Mouse (Mus musculus) MEL (cell line): Measurements from ENCODE around the gene Lamtor5. TPM values are rescaled to one million over a fixed set of nuclear protein-coding genes. Genes with fewer than 3 reads are reported as not detected.

ENCODE experiments used
- DNase-seq: peaks from one replicate; pipeline ENCODE4 v3.0.0; 2011; ENCODE audit warnings: low read depth, low spot score
- H3K27ac ChIP-seq: 2 replicates; pipeline ENCODE4 v1.5.1; 2012; ENCODE audit warnings: low read depth, mild to moderate bottlenecking, control low read depth, low read length, moderate library complexity; ENCODE audit not compliant: control insufficient read depth
- H3K27me3 ChIP-seq, 2 experiments: fragments of 150-350 bp in 1 of 2; sonication (generic) in 1 of 2; 2 replicates each; pipeline ENCODE4 v1.6.1; 2012; ENCODE audit warnings: low read length in 2 of 2, mild to moderate bottlenecking in 2 of 2, improper control_type of control experiment in 1 of 2, moderate library complexity in 1 of 2; ENCODE audit not compliant: insufficient read depth in 2 of 2, control insufficient read depth in 1 of 2
- H3K36me3 ChIP-seq, 2 experiments: 2 replicates each; pipeline ENCODE4 v1.6.1; 2012 to 2014; ENCODE audit warnings: low read length in 2 of 2, improper control_type of control experiment in 1 of 2, inconsistent platforms in 1 of 2, mild to moderate bottlenecking in 1 of 2; ENCODE audit not compliant: insufficient read depth in 2 of 2, control insufficient read depth in 1 of 2
- H3K4me1 ChIP-seq, 2 experiments: fragments of 150-350 bp in 1 of 2; sonication (generic) in 1 of 2; 2 replicates each; pipeline ENCODE4 v1.6.1; 2012; ENCODE audit warnings: low read length in 2 of 2, improper control_type of control experiment in 1 of 2, mild to moderate bottlenecking in 1 of 2; ENCODE audit not compliant: insufficient read depth in 2 of 2, control insufficient read depth in 1 of 2
- H3K4me3 ChIP-seq, 2 experiments: fragments of 150-350 bp in 1 of 2; sonication (generic) in 1 of 2; 2 replicates each; pipeline ENCODE4 v1.5.1; 2012; ENCODE audit warnings: low read depth in 2 of 2, low read length in 2 of 2, mild to moderate bottlenecking in 2 of 2, moderate library complexity in 2 of 2, control low read depth in 1 of 2, improper control_type of control experiment in 1 of 2; ENCODE audit not compliant: control insufficient read depth in 1 of 2, insufficient read depth in 1 of 2
- H3K79me2 ChIP-seq: 2 replicates; pipeline ENCODE4 v1.6.1; 2012; ENCODE audit warnings: mild to moderate bottlenecking, low read length, moderate library complexity; ENCODE audit not compliant: control insufficient read depth, poor library complexity, insufficient read depth
- H3K9ac ChIP-seq: 2 replicates; pipeline ENCODE4 v1.6.1; 2012; ENCODE audit warnings: low read depth, mild to moderate bottlenecking, control low read depth, low read length, moderate library complexity; ENCODE audit not compliant: control insufficient read depth, poor library complexity, severe bottlenecking
- H3K9me3 ChIP-seq: fragments of 150-350 bp; sonication (generic); replicated peaks from 2 replicates; pipeline ENCODE4 v1.6.1; 2012; ENCODE audit warnings: mild to moderate bottlenecking, low read length, improper control_type of control experiment, moderate library complexity; ENCODE audit not compliant: insufficient read depth
- BHLHE40 ChIP-seq: IDR thresholded peaks from 2 replicates; pipeline ENCODE4 v1.6.1; 2012; ENCODE audit warnings: low read depth, mild to moderate bottlenecking, inconsistent platforms, low read length, improper control_type of control experiment, borderline replicate concordance
- CHD2 ChIP-seq: IDR thresholded peaks from 2 replicates; pipeline ENCODE4 v1.6.1; 2011; ENCODE audit warnings: low read length, improper control_type of control experiment
- CTCF ChIP-seq, 3 experiments: IDR thresholded peaks in 2 of 3; conservative IDR thresholded peaks in 1 of 3; 2 replicates each; pipeline ENCODE4 v1.5.1; 2011 to 2012; ENCODE audit warnings: low read length in 3 of 3, low read depth in 2 of 3, mild to moderate bottlenecking in 2 of 3, improper control_type of control experiment in 1 of 3, inconsistent platforms in 1 of 3, mixed read lengths in 1 of 3, moderate library complexity in 1 of 3; ENCODE audit not compliant: control insufficient read depth in 1 of 3, insufficient read depth in 1 of 3, poor library complexity in 1 of 3, severe bottlenecking in 1 of 3
- E2F4 ChIP-seq: IDR thresholded peaks from 2 replicates; pipeline ENCODE4 v1.6.1; 2011; ENCODE audit warnings: low read depth, low read length, improper control_type of control experiment, borderline replicate concordance
- EP300 ChIP-seq, 2 experiments: IDR thresholded peaks; 2 replicates each; pipeline ENCODE4 v1.6.1; 2011; ENCODE audit warnings: improper control_type of control experiment in 2 of 2, low read length in 2 of 2, low read depth in 1 of 2, mild to moderate bottlenecking in 1 of 2
- GABPA ChIP-seq: IDR thresholded peaks from 2 replicates; pipeline ENCODE4 v1.6.1; 2012; ENCODE audit warnings: low read depth, mild to moderate bottlenecking, inconsistent platforms, low read length, improper control_type of control experiment, moderate library complexity
- GATA1 ChIP-seq: IDR thresholded peaks from 2 replicates; pipeline ENCODE4 v1.6.1; 2011; ENCODE audit warnings: low read depth, low read length, improper control_type of control experiment
- HCFC1 ChIP-seq: IDR thresholded peaks from 2 replicates; pipeline ENCODE4 v1.6.1; 2012; ENCODE audit warnings: low read depth, mild to moderate bottlenecking, inconsistent platforms, low read length, improper control_type of control experiment, moderate library complexity
- JUND ChIP-seq: IDR thresholded peaks from 2 replicates; pipeline ENCODE4 v1.6.1; 2011; ENCODE audit warnings: low read depth, mild to moderate bottlenecking, improper control_type of control experiment, low read length
- KAT2A ChIP-seq: conservative IDR thresholded peaks from 2 replicates; pipeline ENCODE4 v1.6.1; 2012; ENCODE audit warnings: low read depth, low read length, improper control_type of control experiment, inconsistent platforms
- MAFK ChIP-seq: IDR thresholded peaks from 2 replicates; pipeline ENCODE4 v1.6.1; 2011; ENCODE audit warnings: low read depth, mild to moderate bottlenecking, low read length, improper control_type of control experiment, borderline replicate concordance
- MAX ChIP-seq: IDR thresholded peaks from 2 replicates; pipeline ENCODE4 v1.6.1; 2011; ENCODE audit warnings: low read length, improper control_type of control experiment
- MAZ ChIP-seq: IDR thresholded peaks from 2 replicates; pipeline ENCODE4 v1.6.1; 2012; ENCODE audit warnings: low read depth, mild to moderate bottlenecking, inconsistent platforms, low read length, improper control_type of control experiment
- MEF2A ChIP-seq: IDR thresholded peaks from 2 replicates; pipeline ENCODE4 v1.6.1; 2014; ENCODE audit warnings: low read depth, mild to moderate bottlenecking, inconsistent platforms, low read length, improper control_type of control experiment; ENCODE audit not compliant: poor library complexity, insufficient replicate concordance, severe bottlenecking; ENCODE audit errors: extremely low read depth
- MYB ChIP-seq: IDR thresholded peaks from 2 replicates; pipeline ENCODE4 v1.6.1; 2011; ENCODE audit warnings: mild to moderate bottlenecking, low read depth, low read length, improper control_type of control experiment
- NRF1 ChIP-seq: IDR thresholded peaks from 2 replicates; pipeline ENCODE4 v1.6.1; 2014; ENCODE audit warnings: low read depth, mild to moderate bottlenecking, inconsistent platforms, low read length, improper control_type of control experiment, moderate library complexity; ENCODE audit not compliant: poor library complexity, insufficient read depth, severe bottlenecking
- POLR2AphosphoS2 ChIP-seq: IDR thresholded peaks from 2 replicates; pipeline ENCODE4 v1.6.1; 2011; ENCODE audit warnings: low read length, improper control_type of control experiment
- RAD21 ChIP-seq: IDR thresholded peaks from 2 replicates; pipeline ENCODE4 v1.6.1; 2011; ENCODE audit warnings: mild to moderate bottlenecking, low read depth, low read length, improper control_type of control experiment
- SMC3 ChIP-seq: IDR thresholded peaks from 2 replicates; pipeline ENCODE4 v1.6.1; 2011; ENCODE audit warnings: low read depth, low read length, improper control_type of control experiment
- UBTF ChIP-seq: IDR thresholded peaks from 2 replicates; pipeline ENCODE4 v1.6.1; 2012; ENCODE audit warnings: low read depth, mild to moderate bottlenecking, inconsistent platforms, low read length, improper control_type of control experiment, moderate library complexity, borderline replicate concordance; ENCODE audit not compliant: insufficient read depth
- USF1 ChIP-seq: IDR thresholded peaks from 2 replicates; pipeline ENCODE4 v1.6.1; 2014; ENCODE audit warnings: low read depth, mild to moderate bottlenecking, inconsistent platforms, low read length, improper control_type of control experiment, moderate library complexity
- USF2 ChIP-seq, 2 experiments: IDR thresholded peaks; 2 replicates each; pipeline ENCODE4 v1.6.1; 2011 to 2012; ENCODE audit warnings: improper control_type of control experiment in 2 of 2, low read length in 2 of 2, borderline replicate concordance in 1 of 2, inconsistent platforms in 1 of 2, low read depth in 1 of 2, mild to moderate bottlenecking in 1 of 2; ENCODE audit not compliant: insufficient read depth in 1 of 2
- ZMIZ1 ChIP-seq: IDR thresholded peaks from 2 replicates; pipeline ENCODE4 v1.6.1; 2012; ENCODE audit warnings: low read depth, mild to moderate bottlenecking, inconsistent platforms, low read length, improper control_type of control experiment, moderate library complexity
- ZNF384 ChIP-seq: IDR thresholded peaks from 2 replicates; pipeline ENCODE4 v1.6.1; 2012; ENCODE audit warnings: low read depth, mild to moderate bottlenecking, inconsistent platforms, low read length, improper control_type of control experiment
- polyA plus RNA-seq, 2 experiments: library from polyadenylated mRNA; stranded (reverse) in 1 of 2; unstranded in 1 of 2; fragments of >175 nt in 1 of 2; fragments of >200 nt in 1 of 2; gene quantifications; 2 replicates each; pipeline versions ENCODE4 v1.2.1 to v1.2.4; 2012; ENCODE audit warnings: low replicate concordance in 2 of 2, low read depth in 1 of 2; ENCODE audit not compliant: insufficient read length in 2 of 2, insufficient read depth in 1 of 2, missing spikeins in 1 of 2
- total RNA-seq: library from RNA; depleted of rRNA; stranded (reverse); fragments of 300-350 nt; gene quantifications from 2 replicates; pipeline ENCODE4 v1.2.3, GENCODE M21; 2012

The Lamtor5 gene
- total and polyA plus RNA-seq, 3 experiments = 104 to 170 (median 129) TPM

DNA sequence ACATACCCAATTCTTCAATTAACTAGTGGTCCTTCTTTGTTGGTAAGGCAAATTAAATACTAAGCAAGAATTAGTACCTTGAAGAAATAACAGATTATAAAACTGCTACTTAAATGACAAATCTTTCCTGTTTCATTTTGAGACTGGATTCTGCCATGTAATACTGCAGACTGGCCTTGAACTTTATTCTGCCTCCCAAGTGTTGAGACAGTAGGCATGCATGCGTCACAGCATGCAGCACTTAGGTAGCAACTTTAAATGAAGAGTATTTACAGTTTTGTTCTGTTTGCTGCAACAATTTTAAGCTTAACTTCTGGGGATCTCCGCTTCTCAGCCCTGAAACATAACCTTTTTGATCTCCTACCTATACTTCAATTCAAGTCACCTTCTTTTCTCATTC, 42.5 kb downstream of the Lamtor5 start:
- TF ChIP-seq MEF2A (no peak), MAX (no peak), MAFK (no peak), USF2 (IDR thresholded peaks at IDR 0.05; ENCODE audit: borderline replicate concordance in 1 of 2, insufficient read depth in 1 of 2, low read depth in 1 of 2, low read length in 2 of 2) (no peak), BHLHE40 (no peak), POLR2AphosphoS2 (0 out of 2 replicates have a peak, but pooled peaks have one; percentile 33), CTCF (IDR thresholded peaks at IDR 0.05 in 2 of 3, conservative IDR thresholded peaks at IDR 0.05 in 1 of 3; ENCODE audit: control insufficient read depth in 1 of 3, insufficient read depth in 1 of 3, low read depth in 2 of 3, low read length in 3 of 3, poor library complexity in 1 of 3, severe bottlenecking in 1 of 3) (no peak), E2F4 (no peak), ZNF384 (no peak)
- no peak overlapping the region for H3K9ac ChIP-seq
- DNase-seq = no peak
- no peaks in the 10 kb centered on the region for H3K27me3 ChIP-seq
- peaks cover 27 to 59% of the 10 kb centered on the region in 2 experiments for H3K36me3 ChIP-seq
- H3K4me1 ChIP-seq = peaks cover 13 to 17% of the 10 kb centered on the region in 2 experiments
- no peak overlapping the region for H3K27ac ChIP-seq
- peaks cover 71% of the 10 kb centered on the region for H3K79me2 ChIP-seq
- H3K4me3 ChIP-seq = no peak overlapping the region
- H3K9me3 ChIP-seq = no peaks in the 10 kb centered on the region

GRCm38 (mm10) chr3:107321776-107322175, 43.1 kb downstream of the Lamtor5 start:
- Histone ChIP-seq H3K36me3 (peaks cover 24 to 59% of the 10 kb centered on the region in 2 experiments), H3K4me1 (peaks cover 14 to 17% of the 10 kb centered on the region in 2 experiments), H3K9ac (no peak overlapping the region)

GRCm38 (mm10) chr3:107326442-107326841, 47.8 kb downstream of the Lamtor5 start:
- Histone ChIP-seq H3K27me3 (no peaks in the 10 kb centered on the region), H3K9ac (no peak overlapping the region), H3K4me3 (no peak overlapping the region; a peak in 1 of 4 replicates), H3K4me1 (peaks cover 17 to 22% of the 10 kb centered on the region in 2 experiments), H3K36me3 (peaks cover 46 to 61% of the 10 kb centered on the region in 2 experiments), H3K79me2 (peaks cover 70% of the 10 kb centered on the region), H3K27ac (no peak overlapping the region), H3K9me3 (no peaks in the 10 kb centered on the region)
- TF ChIP-seq NRF1 = no peak
- TF ChIP-seq ZNF384 = peak; percentile 58; the same call in 1 of the 2 replicates
- TF ChIP-seq EP300 (IDR thresholded peaks at IDR 0.05; ENCODE audit: low read depth in 1 of 2, low read length in 2 of 2) = no peak
- DNase-seq = no peak

More at GRCm38 (mm10) chr3:107321776-107322175, 43.1 kb downstream of the Lamtor5 start:
- H3K79me2 ChIP-seq = peaks cover 70% of the 10 kb centered on the region
- no peaks in the 10 kb centered on the region for H3K9me3 ChIP-seq
- no peak overlapping the region for H3K4me3 ChIP-seq
- DNase-seq = no peak
- TF ChIP-seq MYB (no peak), MAZ (no peak), SMC3 (no peak), ZMIZ1 (no peak), RAD21 (no peak), HCFC1 (no peak), JUND (no peak), MAX (no peak), CHD2 (no peak), GABPA (no peak), UBTF (no peak), USF1 (no peak), GATA1 (no peak), KAT2A (no peak)
- H3K27me3 ChIP-seq = no peaks in the 10 kb centered on the region
- H3K27ac ChIP-seq = no peak overlapping the region
